Mouse (Mus musculus) retina, postnatal 1 day (tissue): ENCODE results near the gene Prp2.
"Not testable (repeated sequence)": the region's sequence is repeated elsewhere in the genome, so short reads cannot be mapped to it uniquely, and the experiment has no call there.

Source experiments
- DNase-seq: peaks from one replicate; pipeline ENCODE4 v3.0.0-alpha.2; 2012

The Prp2 gene

GRCm38 (mm10) chr6:132595613-132596012 is at the start of gene Prp2:
Prp2 (plus strand) TSS chr6:132595913.
- DNase-seq, result not testable (repeated sequence)

- DNase-seq, result not testable (repeated sequence)
Observed at GRCm38 (mm10) chr6:132569509-132569908, 26.2 kb upstream of the Prp2 start, which contains the start of gene Prh1. Prh1 (plus strand) TSS chr6:132569809.

GRCm38 (mm10) chr6:132649399-132649798 is 53.7 kb downstream of the Prp2 start:
- DNase-seq, result peak; percentile 9
